Mouse (Mus musculus) layer of hippocampus, postnatal 36 days (tissue): ENCODE measurements around the gene Gm14288. TPM values are rescaled to one million over a fixed set of nuclear protein-coding genes. Genes with fewer than 3 reads are reported as not detected.
"Not testable (repeated sequence)": the region's sequence is repeated elsewhere in the genome, so short reads cannot be mapped to it uniquely, and the experiment has no call there.

Experiments used
- DNase-seq, 2 experiments: peaks; one replicate each; pipeline ENCODE4 v3.0.0; 2022
- total RNA-seq, 2 experiments: library from RNA; stranded (reverse); gene quantifications; 2 replicates each; pipeline ENCODE4 v1.2.3; 2021

Gm14288 gene
- 10 to 100 TPM in 1 of 2 experiments, 1 to 10 TPM in 1; 3.8 to 12.5 TPM for total RNA-seq

GRCm38 (mm10) chr2:175800993-175801392 lies at the start of gene Gm14288:
Gene Gm14288 (minus strand): TSS chr2:175801093.
- DNase-seq, result not testable (repeated sequence)

GRCm38 (mm10) chr2:175741237-175741636 lies 59.7 kb downstream of the Gm14288 start, which contains the start of gene Gm2007:
Gene Gm2007 (plus strand): TSS chr2:175741537.
- DNase-seq, result not testable (repeated sequence)

Other genes starting within 250 kb of the Gm14288 start
- gene Gm11007, start 157.1 kb downstream of the Gm14288 start, total RNA-seq, result not detected
- gene Zfp969, start 97.4 kb downstream of the Gm14288 start, total RNA-seq, result not detected
- not detected for gene Gm2007, start 59.6 kb downstream of the Gm14288 start, total RNA-seq
- gene Gm6710, start 68.1 kb upstream of the Gm14288 start, total RNA-seq, result 10 to 100 TPM; 55.9 to 65.0 TPM
- 1 to 10 TPM; 6.9 to 7.0 TPM for gene Zfp966, start 130.0 kb upstream of the Gm14288 start, total RNA-seq
- 10 to 100 TPM; 56.3 to 56.8 TPM for gene Gm2026, start 164.2 kb upstream of the Gm14288 start, total RNA-seq